Mouse (Mus musculus) midbrain, embryonic 12.5 days (tissue): ENCODE data around the gene Rnft2. TPM values are rescaled to one million over a fixed set of nuclear protein-coding genes. Genes with fewer than 3 reads are reported as not detected.
A peak's percentile ranks its signal among the peaks of the same experiment; 100 is the strongest.

Experiments
- ATAC-seq: fragments of 200-750 bp; cut with Nextera tagmentation; 2 replicates; pipeline ENCODE4 v1.8.0; 2017; ENCODE audit warnings: low read depth, moderate TSS enrichment, moderate library complexity; ENCODE audit not compliant: low FRiP score
- H3K27ac ChIP-seq: fragments of 300-500 bp; sonication (generic); replicated peaks from 2 replicates; pipeline ENCODE4 v1.5.1; 2016; ENCODE audit warnings: mild to moderate bottlenecking
- H3K27me3 ChIP-seq: fragments of 300-500 bp; sonication (generic); 2 replicates; pipeline ENCODE4 v1.6.1; 2016; ENCODE audit warnings: mild to moderate bottlenecking
- H3K36me3 ChIP-seq: fragments of 300-500 bp; sonication (generic); 2 replicates; pipeline ENCODE4 v1.6.1; 2016
- H3K4me1 ChIP-seq: fragments of 300-500 bp; sonication (generic); 2 replicates; pipeline ENCODE4 v1.6.1; 2016
- H3K4me2 ChIP-seq: fragments of 300-500 bp; sonication (generic); replicated peaks from 2 replicates; pipeline ENCODE4 v1.6.1; 2016; ENCODE audit warnings: mild to moderate bottlenecking, moderate library complexity
- H3K4me3 ChIP-seq: fragments of 300-500 bp; sonication (generic); 2 replicates; pipeline ENCODE4 v1.5.1; 2016; ENCODE audit warnings: mild to moderate bottlenecking
- H3K9ac ChIP-seq: fragments of 300-500 bp; sonication (generic); replicated peaks from 2 replicates; pipeline ENCODE4 v1.6.1; 2016; ENCODE audit warnings: mild to moderate bottlenecking, moderate library complexity
- H3K9me3 ChIP-seq: fragments of 300-500 bp; sonication (generic); 2 replicates; pipeline ENCODE4 v1.6.1; 2016; ENCODE audit warnings: mild to moderate bottlenecking
- WGBS: fragments of 180-500 bp; shearing (Covaris S2); methylation state at CpG from one replicate; pipeline ENCODE4 v1.1.7; 2016; 5-methylcytosine and 5-hydroxymethylcytosine counted together
- polyA plus RNA-seq: library from polyadenylated mRNA; unstranded; fragments of >200 nt; fragmentation: Nextera tagmentation; extraction: Ambion mirVana; gene quantifications from 2 replicates; pipeline ENCODE4 v1.2.1, GENCODE M21; 2016

Rnft2 gene
- polyA plus RNA-seq, 1 experiment from 2014 or later = 10.3 TPM

DNA sequence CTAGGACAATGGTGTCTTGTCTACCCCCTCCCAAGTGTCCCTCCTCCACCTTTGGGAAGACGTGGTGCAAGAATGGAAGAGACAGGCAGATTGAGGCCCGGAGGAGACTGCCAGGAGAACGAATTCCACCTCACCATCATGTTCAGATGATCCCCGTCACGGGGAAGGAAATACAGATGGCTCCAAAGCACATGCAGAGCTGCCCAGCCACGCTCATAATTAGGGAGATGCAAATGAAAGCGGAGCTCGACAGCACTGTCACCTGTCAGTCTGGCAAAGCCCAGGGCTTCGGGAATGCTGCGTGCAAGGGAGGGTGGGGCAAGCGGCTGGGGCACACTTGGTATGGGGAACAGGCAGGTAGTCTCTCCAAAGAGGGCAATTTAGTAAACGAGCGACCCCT, 47.5 kb downstream of the Rnft2 start:
- H3K27ac ChIP-seq = no peak overlapping the region
- ATAC-seq = no peak
- peaks cover 11% of the 10 kb centered on the region; the same call in 1 of the 2 replicates for H3K27me3 ChIP-seq
- H3K4me3 ChIP-seq = no peak overlapping the region
- H3K4me1 ChIP-seq = peaks cover 8% of the 10 kb centered on the region
- peaks cover 5% of the 10 kb centered on the region; the same call in 1 of the 2 replicates for H3K36me3 ChIP-seq
- WGBS = 82% methylated on average over 13 of the region's 13 CpGs
- no peaks in the 10 kb centered on the region for H3K9me3 ChIP-seq
- no peak overlapping the region for H3K9ac ChIP-seq
- no peak overlapping the region for H3K4me2 ChIP-seq

- Histone ChIP-seq H3K4me1 (peaks cover 16% of the 10 kb centered on the region), H3K4me2 (peak overlapping the region; percentile 14; the same call in 1 of the 2 replicates), H3K9me3 (no peaks in the 10 kb centered on the region), H3K4me3 (no peak overlapping the region), H3K9ac (no peak overlapping the region), H3K36me3 (no peaks in the 10 kb centered on the region), H3K27ac (no peak overlapping the region), H3K27me3 (peaks cover 36% of the 10 kb centered on the region)
- no peak for ATAC-seq
- WGBS = 21% methylated on average over 18 of the region's 18 CpGs
Observed at GRCm38 (mm10) chr5:118192221-118192620, 52.7 kb downstream of the Rnft2 start.

DNA sequence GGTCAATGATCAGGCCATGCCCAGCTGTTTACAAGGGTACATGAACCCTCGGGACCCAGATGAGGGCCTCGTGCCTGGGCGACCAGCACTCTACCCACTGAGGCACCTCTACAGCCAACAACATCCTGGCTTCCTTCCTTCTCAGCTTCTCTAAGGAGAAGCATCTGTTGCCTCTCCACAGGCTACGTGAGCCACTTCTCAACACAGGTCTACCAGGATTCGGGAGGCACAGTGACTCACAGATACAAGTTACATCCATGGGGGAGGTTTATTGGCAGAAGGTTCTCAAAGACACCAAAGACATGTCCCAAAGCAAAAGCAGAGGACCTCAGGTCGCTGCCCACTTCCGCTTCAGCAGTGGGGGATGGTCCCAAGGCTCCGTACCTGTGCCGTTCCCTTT, 54.4 kb downstream of the Rnft2 start:
- H3K27ac ChIP-seq = no peak overlapping the region
- H3K4me2 ChIP-seq = no peak overlapping the region
- H3K4me1 ChIP-seq = peaks cover 23% of the 10 kb centered on the region
- ATAC-seq = no peak
- 88% methylated on average over 9 of the region's 9 CpGs for WGBS
- H3K9ac ChIP-seq = no peak overlapping the region
- no peaks in the 10 kb centered on the region for H3K36me3 ChIP-seq
- peaks cover 36% of the 10 kb centered on the region for H3K27me3 ChIP-seq
- no peaks in the 10 kb centered on the region for H3K9me3 ChIP-seq
- no peak overlapping the region for H3K4me3 ChIP-seq

DNA sequence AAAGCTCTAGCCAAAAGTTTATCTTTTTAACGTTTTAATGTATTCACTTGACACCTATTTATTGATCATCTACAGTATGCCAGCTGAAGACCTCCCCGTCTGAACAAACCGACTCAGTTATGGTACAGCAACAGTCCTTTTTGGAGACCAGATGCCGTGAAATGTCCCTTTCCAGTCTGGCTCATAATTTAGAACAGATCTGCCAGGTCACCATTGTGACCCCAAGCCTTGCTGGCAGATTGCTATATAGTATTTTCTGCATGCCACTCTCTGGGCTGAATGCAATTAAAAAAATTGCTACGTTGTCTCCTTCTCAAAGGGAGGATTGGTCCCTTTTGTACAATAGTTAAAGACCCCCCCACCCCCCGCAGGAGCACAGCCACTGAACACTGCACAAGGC, 56.6 kb downstream of the Rnft2 start:
- H3K36me3 ChIP-seq = no peaks in the 10 kb centered on the region
- H3K27me3 ChIP-seq = peaks cover 29% of the 10 kb centered on the region
- WGBS = 58% methylated on average over 6 of the region's 6 CpGs
- no peak overlapping the region for H3K9ac ChIP-seq
- H3K9me3 ChIP-seq = no peaks in the 10 kb centered on the region
- peaks cover 23% of the 10 kb centered on the region for H3K4me1 ChIP-seq
- H3K4me2 ChIP-seq = no peak overlapping the region
- H3K27ac ChIP-seq = no peak overlapping the region
- H3K4me3 ChIP-seq = no peak overlapping the region
- no peak for ATAC-seq

DNA sequence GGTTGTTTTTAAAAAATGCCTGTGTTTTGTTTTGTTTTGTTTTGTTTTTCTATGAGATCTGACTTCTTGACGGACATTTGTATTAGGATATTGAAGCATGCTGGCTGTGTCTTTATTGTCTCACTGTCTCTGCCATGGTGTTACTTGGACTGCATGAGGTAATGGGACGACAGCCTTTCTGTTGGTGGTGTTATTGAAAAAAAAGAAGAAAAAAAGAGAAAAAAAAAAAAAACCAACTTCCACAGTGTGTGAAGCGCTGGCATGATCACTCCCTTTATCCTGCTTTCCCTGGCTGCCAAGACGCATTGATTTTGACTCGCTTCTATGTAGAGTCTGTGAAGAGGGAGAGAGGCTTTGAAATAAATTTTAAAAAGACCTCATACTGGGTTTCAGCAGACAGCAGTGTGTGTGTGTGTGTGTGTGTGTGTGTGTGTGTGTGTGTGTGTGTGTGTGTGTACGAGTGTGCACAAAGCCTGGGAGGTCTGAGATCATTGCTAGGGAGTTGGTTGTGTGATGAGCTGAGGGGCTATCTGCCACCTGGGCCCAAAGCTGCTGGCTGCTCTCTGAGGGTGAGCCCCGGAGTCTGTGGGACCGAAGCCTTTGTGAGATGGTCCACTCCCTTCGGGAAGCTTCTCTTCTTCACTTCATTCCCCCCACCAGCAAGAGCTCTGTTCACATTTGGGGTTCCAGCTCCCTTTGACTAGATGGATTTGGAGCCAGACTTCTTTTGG, 57.8 kb downstream of the Rnft2 start:
- Histone ChIP-seq H3K9me3 (no peaks in the 10 kb centered on the region), H3K9ac (no peak overlapping the region)

GRCm38 (mm10) chr5:118177640-118178039, 67.3 kb downstream of the Rnft2 start:
- H3K27me3 ChIP-seq = peaks cover 45% of the 10 kb centered on the region
- no peak overlapping the region for H3K9ac ChIP-seq
- H3K4me3 ChIP-seq = no peak overlapping the region
- H3K9me3 ChIP-seq = peaks cover 4% of the 10 kb centered on the region; the same call in 1 of the 2 replicates
- 77% methylated on average over 7 of the region's 7 CpGs for WGBS
- H3K4me1 ChIP-seq = peaks cover 9% of the 10 kb centered on the region
- no peak overlapping the region for H3K27ac ChIP-seq
- no peak overlapping the region for H3K4me2 ChIP-seq
- no peak for ATAC-seq
- no peaks in the 10 kb centered on the region for H3K36me3 ChIP-seq

More for the DNA sequence above, 57.8 kb downstream of the Rnft2 start:
- peaks cover 24% of the 10 kb centered on the region for H3K27me3 ChIP-seq
- peak; percentile 70; the same call in 1 of the 2 replicates for ATAC-seq
- peaks cover 12% of the 10 kb centered on the region for H3K4me1 ChIP-seq
- no peaks in the 10 kb centered on the region for H3K36me3 ChIP-seq
- H3K27ac ChIP-seq = 0 out of 2 replicates have a peak overlapping the region, but pooled peaks have one; percentile 6
- no peak overlapping the region for H3K4me2 ChIP-seq
- no peak overlapping the region for H3K4me3 ChIP-seq
- WGBS = 58% methylated on average over 8 of the region's 9 CpGs

DNA sequence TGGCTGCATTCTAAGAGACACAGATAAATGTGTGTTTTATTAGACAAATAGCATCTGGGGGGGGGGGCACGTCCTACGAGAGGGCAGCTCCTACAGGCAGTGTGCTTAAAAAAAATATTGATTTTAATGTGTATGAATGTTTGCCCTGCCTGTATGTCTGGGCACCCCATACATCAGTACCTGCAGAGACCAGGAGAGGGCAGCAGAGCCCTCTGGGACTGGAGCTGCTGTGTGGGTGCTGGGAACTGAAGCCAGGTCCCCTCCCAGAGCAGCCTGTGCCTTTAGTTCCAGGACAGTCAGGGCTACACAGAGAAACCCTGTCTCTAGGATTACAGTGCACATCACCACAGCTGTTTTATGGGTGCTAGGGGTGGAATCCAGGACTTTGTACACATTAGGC, 69.8 kb downstream of the Rnft2 start:
- Histone ChIP-seq H3K4me2 (peak overlapping the region; percentile 57; the same call in 1 of the 2 replicates), H3K9ac (no peak overlapping the region), H3K27ac (no peak overlapping the region), H3K36me3 (no peaks in the 10 kb centered on the region), H3K27me3 (peaks cover 70% of the 10 kb centered on the region), H3K4me3 (0 out of 2 replicates have a peak overlapping the region, but pooled peaks have one; percentile 36), H3K9me3 (peaks cover 4% of the 10 kb centered on the region; the same call in 1 of the 2 replicates), H3K4me1 (peaks cover 20% of the 10 kb centered on the region)
- ATAC-seq = no peak
- WGBS = 21% methylated on average over 2 of the region's 2 CpGs

- ATAC-seq = peak; percentile 41; the same call in 1 of the 2 replicates
- H3K36me3 ChIP-seq = no peaks in the 10 kb centered on the region
- H3K9me3 ChIP-seq = peaks cover 4% of the 10 kb centered on the region; the same call in 1 of the 2 replicates
- H3K4me3 ChIP-seq = peak overlapping the region; percentile 36
- WGBS = under 1% methylated on average over 19 of the region's 22 CpGs
- 0 out of 2 replicates have a peak overlapping the region, but pooled peaks have one; percentile 17 for H3K9ac ChIP-seq
- no peak overlapping the region for H3K27ac ChIP-seq
- H3K27me3 ChIP-seq = peaks cover 77% of the 10 kb centered on the region
- H3K4me2 ChIP-seq = peak overlapping the region; percentile 57
- H3K4me1 ChIP-seq = peaks cover 22% of the 10 kb centered on the region
Observed at GRCm38 (mm10) chr5:118174310-118175009, 70.5 kb downstream of the Rnft2 start.

GRCm38 (mm10) chr5:118172078-118172723, 72.7 kb downstream of the Rnft2 start:
- H3K4me2 ChIP-seq = peak overlapping the region; percentile 32
- no peak for ATAC-seq
- peak overlapping the region; percentile 25 for H3K4me3 ChIP-seq
- H3K4me1 ChIP-seq = peaks cover 28% of the 10 kb centered on the region
- 1% methylated on average over 27 of the region's 27 CpGs for WGBS
- peaks cover 83% of the 10 kb centered on the region for H3K27me3 ChIP-seq
- H3K27ac ChIP-seq = no peak overlapping the region
- H3K9ac ChIP-seq = peak overlapping the region; percentile 32; the same call in 1 of the 2 replicates
- H3K36me3 ChIP-seq = no peaks in the 10 kb centered on the region
- peaks cover 4% of the 10 kb centered on the region; the same call in 1 of the 2 replicates for H3K9me3 ChIP-seq

- under 1% methylated on average over 36 of the region's 36 CpGs for WGBS
- peaks cover 88% of the 10 kb centered on the region for H3K27me3 ChIP-seq
- peaks cover 28% of the 10 kb centered on the region for H3K4me1 ChIP-seq
- no peak overlapping the region for H3K27ac ChIP-seq
- no peaks in the 10 kb centered on the region for H3K36me3 ChIP-seq
- H3K9ac ChIP-seq = peak overlapping the region; percentile 32; the same call in 1 of the 2 replicates
- peak overlapping the region; percentile 25 for H3K4me3 ChIP-seq
- ATAC-seq = no peak
- peaks cover 4% of the 10 kb centered on the region; the same call in 1 of the 2 replicates for H3K9me3 ChIP-seq
- H3K4me2 ChIP-seq = peak overlapping the region; percentile 32
Observed at GRCm38 (mm10) chr5:118171665-118172064, 73.3 kb downstream of the Rnft2 start.

DNA sequence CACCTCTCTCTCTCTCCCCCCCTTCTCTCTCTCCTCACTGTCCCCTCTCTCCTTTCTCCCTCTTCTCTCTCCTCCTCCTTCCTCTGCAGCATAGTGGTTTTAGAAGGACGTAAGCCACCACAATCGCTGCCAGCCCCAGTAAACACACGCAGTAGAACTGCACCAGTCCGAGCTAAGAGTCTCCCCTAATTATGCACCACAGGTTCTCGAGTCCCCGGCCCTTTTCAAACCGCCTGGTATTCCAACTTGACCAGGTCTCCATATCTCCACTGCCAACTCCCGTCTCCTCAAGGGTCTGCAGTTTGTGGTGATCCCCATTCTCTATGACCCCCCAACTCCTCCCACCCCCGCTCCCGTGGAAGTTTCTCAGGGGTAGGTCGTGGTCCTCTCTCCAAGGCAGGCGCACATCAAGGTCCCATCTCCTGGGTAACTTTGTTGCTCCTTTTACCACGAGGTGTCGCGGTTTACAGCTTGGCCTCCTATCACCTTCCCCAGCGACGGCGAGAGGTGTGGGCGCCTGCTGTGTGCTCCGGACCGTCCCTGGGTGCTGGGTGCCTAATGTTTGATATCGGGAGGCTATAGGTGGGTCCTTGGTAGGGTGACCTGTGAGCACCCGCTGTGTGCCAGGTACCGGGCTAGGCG, 73.9 kb downstream of the Rnft2 start:
- no peak overlapping the region for H3K9ac ChIP-seq
- peaks cover 28% of the 10 kb centered on the region for H3K4me1 ChIP-seq
- H3K27ac ChIP-seq = no peak overlapping the region
- peaks cover 95% of the 10 kb centered on the region for H3K27me3 ChIP-seq
- under 1% methylated on average over 25 of the region's 25 CpGs for WGBS
- peak overlapping the region; percentile 32 for H3K4me2 ChIP-seq
- H3K36me3 ChIP-seq = no peaks in the 10 kb centered on the region
- ATAC-seq = no peak
- peaks cover 4% of the 10 kb centered on the region; the same call in 1 of the 2 replicates for H3K9me3 ChIP-seq
- H3K4me3 ChIP-seq = peak overlapping the region; percentile 25
